In the genomic region with DNA sequence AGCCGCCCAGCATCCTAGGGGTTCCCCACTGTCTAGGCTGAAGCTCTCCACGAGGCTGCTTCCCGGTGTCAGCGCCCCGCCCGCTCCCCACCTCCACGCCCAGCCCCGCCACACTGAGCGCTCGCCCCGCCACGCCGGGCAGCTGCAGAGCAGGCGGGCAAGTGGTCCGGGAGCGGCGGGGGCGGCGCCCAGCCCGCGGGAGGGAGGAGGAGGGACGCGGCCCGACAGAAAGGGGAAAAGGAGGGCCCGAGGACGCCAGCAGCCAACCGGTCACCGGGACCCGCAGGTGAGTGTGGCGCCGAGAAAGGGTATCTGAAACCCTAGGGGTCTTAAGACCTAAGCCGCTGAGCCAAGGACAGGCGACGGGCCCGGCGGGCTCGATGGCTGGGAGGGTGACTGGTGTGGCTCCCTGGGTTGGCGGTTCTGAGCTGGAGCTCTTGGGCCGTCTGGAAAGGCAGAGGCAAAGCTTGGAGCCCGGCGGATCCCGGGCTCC, we compare ENCODE assay signal across 8 mouse cellular contexts. TPM values are rescaled to one million over a fixed set of nuclear protein-coding genes. Genes with fewer than 3 reads are reported as not detected.
A peak's percentile ranks its signal among the peaks of the same experiment; 100 is the strongest.
DNase-seq lines count a peak whose midpoint lies in the region; ATAC-seq lines count a peak whose summit lies in the region.

Gene Adgrg2 (plus strand): TSS at position 227 of the 493 bp plus-strand sequence.

- WGBS in heart, embryonic 15.5 days, result 13% methylated on average over 29 of the region's 42 CpGs
- WGBS in limb, embryonic 10.5 days, result 16% methylated on average over 26 of the region's 42 CpGs
- 15% methylated on average over 40 of the region's 42 CpGs for WGBS in midbrain, embryonic 12.5 days

- DNase-seq in ovary, adult 18-20 months (ENCODE audit: low spot score), result peak; percentile 10
- no peak for DNase-seq in ovary, postnatal 10 days (ENCODE audit: low spot score)
- DNase-seq in embryo, embryonic 9.5 days (ENCODE audit: extremely low spot score), result peak; percentile 26
- DNase-seq in limb, embryonic 10.5 days (ENCODE audit: low spot score), result peak; percentile 48
- peak; percentile 7 for DNase-seq in testis, postnatal 14 days (ENCODE audit: low spot score)

- H3K9ac ChIP-seq in heart, embryonic 15.5 days, result peak within 1 kb of the TSS; percentile 19; the same call in 1 of the 2 replicates
- peak within 1 kb of the TSS; percentile 46 for H3K9ac ChIP-seq in midbrain, embryonic 12.5 days (replicated peaks)

- H3K4me2 ChIP-seq in heart, embryonic 15.5 days, result peak within 1 kb of the TSS; percentile 83
- H3K4me2 ChIP-seq in midbrain, embryonic 12.5 days (replicated peaks), result peak within 1 kb of the TSS; percentile 66

- H3K4me1 ChIP-seq in heart, embryonic 15.5 days (replicated peaks), result no peaks in the 10 kb centered on the region
- H3K4me1 ChIP-seq in limb, embryonic 10.5 days, result no peaks in the 10 kb centered on the region
- H3K4me1 ChIP-seq in midbrain, embryonic 12.5 days, result no peaks in the 10 kb centered on the region

- H3K4me3 ChIP-seq in heart, embryonic 15.5 days, result peak within 1 kb of the TSS; percentile 46
- H3K4me3 ChIP-seq in limb, embryonic 10.5 days, result peak within 1 kb of the TSS; percentile 53
- peak within 1 kb of the TSS; percentile 50 for H3K4me3 ChIP-seq in midbrain, embryonic 12.5 days

- H3K9me3 ChIP-seq in heart, embryonic 15.5 days (replicated peaks), result no peaks in the 10 kb centered on the region
- no peaks in the 10 kb centered on the region for H3K9me3 ChIP-seq in limb, embryonic 10.5 days (replicated peaks)
- H3K9me3 ChIP-seq in midbrain, embryonic 12.5 days, result no peaks in the 10 kb centered on the region

- H3K36me3 ChIP-seq in heart, embryonic 15.5 days, result no peaks in the 10 kb centered on the region
- H3K36me3 ChIP-seq in limb, embryonic 10.5 days, result no peaks in the 10 kb centered on the region
- no peaks in the 10 kb centered on the region for H3K36me3 ChIP-seq in midbrain, embryonic 12.5 days

- ATAC-seq in heart, embryonic 15.5 days (replicated peaks; ENCODE audit: insufficient number of reproducible peaks, insufficient read depth, low FRiP score, low read depth), result 0 out of 2 replicates have a peak, but pooled peaks have one; percentile 22
- peak; percentile 89 for ATAC-seq in midbrain, embryonic 12.5 days (ENCODE audit: low FRiP score, low read depth)
- no peak for ATAC-seq in cerebellum, adult (ENCODE audit: insufficient number of reproducible peaks, low FRiP score, low TSS enrichment)

- H3K27ac ChIP-seq in heart, embryonic 15.5 days, result no peak within 1 kb of the TSS
- peak within 1 kb of the TSS; percentile 25; the same call in 1 of the 2 replicates for H3K27ac ChIP-seq in limb, embryonic 10.5 days
- H3K27ac ChIP-seq in midbrain, embryonic 12.5 days (replicated peaks), result no peak within 1 kb of the TSS

- no peaks in the 10 kb centered on the region for H3K27me3 ChIP-seq in heart, embryonic 15.5 days
- H3K27me3 ChIP-seq in limb, embryonic 10.5 days (ENCODE audit: low read depth, poor library complexity, severe bottlenecking), result peaks cover 87% of the 10 kb centered on the region
- H3K27me3 ChIP-seq in midbrain, embryonic 12.5 days, result peaks cover 37% of the 10 kb centered on the region

RNA-seq across cellular contexts. Expression of gene Adgrg2, which starts in this region (rescaled TPM):
- 1.0 and 2.4 TPM in 2 replicates for polyA plus RNA-seq in heart, embryonic 15.5 days (2015; fragmentation: Nextera tagmentation; extraction: Ambion mirVana)
- 0.06 and 0.36 TPM in 2 replicates for polyA plus RNA-seq in limb, embryonic 10.5 days (2016; fragmentation: Nextera tagmentation; extraction: Ambion mirVana)
- polyA plus RNA-seq in midbrain, embryonic 12.5 days (2016; fragmentation: Nextera tagmentation; extraction: Ambion mirVana), result 2.2 and 2.4 TPM in 2 replicates

Comparison
In these comparisons a context has a peak if more than half of its experiments do, and no peak if none do; other contexts are left out.
1. Peak in DNase-seq, H3K4me3 ChIP-seq and H3K27ac ChIP-seq in limb, embryonic 10.5 days; RNA of the gene not detected or under 1 TPM.